Mouse (Mus musculus): ENCODE measurements at regions not wholly inside any gene's neighbourhood (a gene's known extent, or its start where the extent isn't known, plus 50 kb on each side); places are given as distances from the start of the nearest gene placed in this dataset.

DNA sequence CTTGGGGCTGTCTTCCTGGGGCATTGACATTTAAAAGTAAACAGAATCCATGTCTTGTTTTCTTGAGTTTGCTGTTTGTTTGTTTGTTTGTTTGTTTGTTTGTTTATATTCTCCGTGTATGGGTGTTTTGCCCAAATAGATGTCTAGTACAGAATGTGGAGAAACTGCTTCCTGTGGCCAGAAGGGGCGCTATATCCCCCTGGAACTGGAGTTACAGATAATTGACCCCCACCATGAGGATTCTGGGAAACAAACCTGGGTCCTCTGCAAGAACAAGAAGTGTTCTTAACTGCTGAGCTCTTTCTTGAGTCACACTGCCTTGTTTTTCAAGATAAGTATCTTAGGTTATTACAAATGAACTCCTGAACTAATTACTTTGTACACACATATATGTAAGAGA is 68.1 kb upstream of the Slc4a7 start:
- Histone ChIP-seq H3K4me3 (ENCODE audit: low read depth, low read length) (0 out of 2 replicates have a peak overlapping the region, but pooled peaks have one; percentile 39), H3K36me3 (ENCODE audit: insufficient read depth, low read length) (no peaks in the 10 kb centered on the region), H3K9me3 (ENCODE audit: low read length) (no peaks in the 10 kb centered on the region), H3K27me3 (replicated peaks; ENCODE audit: insufficient read depth, low read length) (no peaks in the 10 kb centered on the region), H3K4me1 (ENCODE audit: insufficient read depth, low read depth, low read length) (peaks cover 9% of the 10 kb centered on the region; the same call in 1 of the 2 replicates), H3K27ac (ENCODE audit: low read length) (0 out of 2 replicates have a peak overlapping the region, but pooled peaks have one; percentile 27), H3K4me2 (replicated peaks; ENCODE audit: low read depth, low read length) (peak overlapping the region; percentile 51), H3K9ac (replicated peaks; ENCODE audit: low read depth) (no peak overlapping the region)
- no peak for DNase-seq (ENCODE audit: low spot score)
- peak; percentile 41 for TF ChIP-seq CTCF (IDR thresholded peaks at IDR 0.05)
- TF ChIP-seq EP300 (IDR thresholded peaks at IDR 0.05) = no peak
- WGBS = 30% methylated on average over 2 of the region's 2 CpGs
- ATAC-seq = no peak

DNA sequence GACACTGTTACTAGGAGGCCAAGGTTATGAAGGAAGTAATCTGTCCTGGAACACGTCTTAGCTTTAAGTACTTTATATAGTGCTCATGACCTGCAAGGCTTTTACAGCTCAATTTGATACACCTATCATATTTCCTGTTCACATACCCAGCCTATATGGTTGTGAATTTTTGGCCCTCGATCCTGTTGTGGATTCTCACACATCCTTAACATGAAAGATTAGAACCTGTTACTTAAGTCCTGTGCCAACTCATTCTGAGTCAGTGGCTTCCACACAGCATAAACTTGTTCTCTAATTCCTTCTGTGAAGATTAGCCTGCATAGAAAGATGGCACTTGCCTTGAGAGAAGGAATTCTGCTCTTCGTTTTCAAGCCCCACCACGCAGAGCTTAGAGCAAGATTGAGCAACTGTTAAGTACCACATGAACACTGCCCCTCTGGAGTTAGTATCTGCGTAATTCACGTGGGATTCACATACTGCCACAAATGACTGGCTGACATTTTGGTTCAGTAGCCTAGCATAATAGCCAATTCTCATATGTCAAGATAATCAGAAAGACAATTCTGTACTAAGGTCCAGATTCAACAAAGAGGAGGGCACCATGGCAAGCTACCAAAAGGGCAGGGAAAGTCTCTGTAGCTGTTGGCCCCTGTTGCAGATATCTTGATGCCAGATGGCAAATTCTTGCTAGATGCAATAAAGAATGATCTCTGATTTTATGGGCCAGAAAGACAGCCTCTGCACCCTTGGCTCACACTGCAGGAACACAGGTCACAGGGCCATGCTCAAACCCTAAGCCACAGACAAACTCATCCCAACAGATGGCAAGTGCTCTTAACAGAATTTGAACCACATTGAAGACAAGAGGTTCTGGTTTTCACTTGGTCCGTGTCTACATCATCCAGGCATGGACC is 62.7 kb upstream of the Slc4a7 start:
- WGBS = 71% methylated on average over 7 of the region's 7 CpGs
- TF ChIP-seq EP300 (IDR thresholded peaks at IDR 0.05) = no peak
- TF ChIP-seq CTCF (IDR thresholded peaks at IDR 0.05) = no peak
- Histone ChIP-seq H3K4me2 (replicated peaks; ENCODE audit: low read depth, low read length) (no peak overlapping the region), H3K27ac (ENCODE audit: low read length) (no peak overlapping the region), H3K9me3 (ENCODE audit: low read length) (no peaks in the 10 kb centered on the region), H3K4me1 (ENCODE audit: insufficient read depth, low read depth, low read length) (no peaks in the 10 kb centered on the region), H3K36me3 (ENCODE audit: insufficient read depth, low read length) (no peaks in the 10 kb centered on the region), H3K9ac (replicated peaks; ENCODE audit: low read depth) (no peak overlapping the region), H3K4me3 (ENCODE audit: low read depth, low read length) (no peak overlapping the region), H3K27me3 (replicated peaks; ENCODE audit: insufficient read depth, low read length) (no peaks in the 10 kb centered on the region)
- DNase-seq (ENCODE audit: low spot score) (no peak), ATAC-seq (no peak)

DNA sequence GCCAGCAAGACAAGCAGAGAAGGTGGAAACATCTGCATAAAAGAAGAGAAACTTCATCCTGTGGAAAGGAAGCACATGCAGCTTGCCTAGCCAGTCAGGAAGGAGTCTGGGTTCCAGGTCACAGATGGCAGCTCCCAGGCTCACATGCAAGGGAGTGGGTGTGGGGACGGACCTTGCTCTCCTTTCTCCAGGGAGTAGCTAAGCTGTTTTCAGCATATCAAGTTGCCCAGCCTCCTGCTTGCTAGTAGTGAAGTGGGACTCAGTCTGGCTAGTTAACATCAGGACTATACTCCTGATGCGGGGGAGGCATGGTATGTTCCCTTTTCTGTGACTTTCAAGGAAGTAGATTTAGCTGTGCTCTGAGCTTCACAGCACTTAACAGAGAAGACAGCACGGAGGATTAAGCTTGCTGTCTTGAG is 62.0 kb upstream of the Slc4a7 start:
- no peak overlapping the region for H3K4me2 ChIP-seq (replicated peaks; ENCODE audit: low read depth, low read length)
- TF ChIP-seq CTCF (IDR thresholded peaks at IDR 0.05) (no peak), EP300 (IDR thresholded peaks at IDR 0.05) (no peak)
- no peaks in the 10 kb centered on the region for H3K4me1 ChIP-seq (ENCODE audit: insufficient read depth, low read depth, low read length)
- no peaks in the 10 kb centered on the region for H3K9me3 ChIP-seq (ENCODE audit: low read length)
- no peaks in the 10 kb centered on the region for H3K27me3 ChIP-seq (replicated peaks; ENCODE audit: insufficient read depth, low read length)
- no peak overlapping the region for H3K4me3 ChIP-seq (ENCODE audit: low read depth, low read length)
- DNase-seq (ENCODE audit: low spot score) (no peak), ATAC-seq (no peak)
- no peak overlapping the region for H3K27ac ChIP-seq (ENCODE audit: low read length)
- H3K36me3 ChIP-seq (ENCODE audit: insufficient read depth, low read length) = no peaks in the 10 kb centered on the region
- H3K9ac ChIP-seq (replicated peaks; ENCODE audit: low read depth) = no peak overlapping the region
- 52% methylated on average over 3 of the region's 3 CpGs for WGBS

DNA sequence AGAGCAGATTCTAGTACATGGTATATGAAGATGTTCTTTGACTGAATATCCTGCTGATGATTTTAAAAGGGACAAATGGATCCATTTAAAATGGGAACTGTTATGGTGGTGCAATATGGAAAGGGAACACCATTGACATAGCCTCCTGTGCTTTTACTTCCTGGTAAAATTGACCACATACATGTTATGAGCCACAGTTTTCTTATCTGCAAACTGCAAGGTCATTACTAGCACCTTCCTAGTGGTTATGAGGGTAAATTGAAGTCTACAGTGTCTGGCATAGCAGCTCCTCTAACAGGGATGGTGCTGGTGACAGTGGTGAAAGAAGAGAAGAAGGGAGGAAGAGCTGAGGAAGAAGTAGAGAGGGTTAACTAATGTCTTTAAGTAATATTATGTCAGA is 61.5 kb upstream of the Slc4a7 start:
- Histone ChIP-seq H3K4me1 (ENCODE audit: insufficient read depth, low read depth, low read length) (no peaks in the 10 kb centered on the region), H3K9me3 (ENCODE audit: low read length) (no peaks in the 10 kb centered on the region), H3K4me2 (replicated peaks; ENCODE audit: low read depth, low read length) (no peak overlapping the region), H3K27me3 (replicated peaks; ENCODE audit: insufficient read depth, low read length) (no peaks in the 10 kb centered on the region), H3K27ac (ENCODE audit: low read length) (no peak overlapping the region), H3K36me3 (ENCODE audit: insufficient read depth, low read length) (no peaks in the 10 kb centered on the region), H3K4me3 (ENCODE audit: low read depth, low read length) (no peak overlapping the region), H3K9ac (replicated peaks; ENCODE audit: low read depth) (no peak overlapping the region)
- TF ChIP-seq EP300 (IDR thresholded peaks at IDR 0.05) (no peak), CTCF (IDR thresholded peaks at IDR 0.05) (no peak)
- DNase-seq (ENCODE audit: low spot score) (no peak), ATAC-seq (no peak)

DNA sequence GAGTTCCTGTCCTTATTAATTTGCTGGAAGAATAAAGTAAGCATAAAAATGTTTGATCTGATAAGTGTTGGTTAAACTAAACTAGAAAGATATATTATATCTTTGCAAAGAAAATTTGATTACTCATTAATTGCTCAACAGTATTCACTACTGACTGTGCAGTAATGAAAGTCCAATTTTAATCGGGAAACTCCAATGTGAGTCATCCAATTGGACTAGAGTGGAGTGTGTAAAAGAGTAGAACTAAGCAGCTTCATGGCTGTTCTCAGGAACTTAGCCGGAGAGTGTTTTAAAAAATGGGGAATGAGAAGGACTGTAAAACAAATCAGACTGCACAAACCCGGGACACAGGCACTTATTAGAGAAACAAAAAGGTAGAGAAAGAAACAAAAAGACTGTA is 58.5 kb upstream of the Slc4a7 start:
- no peak for TF ChIP-seq CTCF (IDR thresholded peaks at IDR 0.05)
- TF ChIP-seq EP300 (IDR thresholded peaks at IDR 0.05) = no peak
- Histone ChIP-seq H3K4me2 (replicated peaks; ENCODE audit: low read depth, low read length) (no peak overlapping the region), H3K4me1 (ENCODE audit: insufficient read depth, low read depth, low read length) (no peaks in the 10 kb centered on the region), H3K27me3 (replicated peaks; ENCODE audit: insufficient read depth, low read length) (no peaks in the 10 kb centered on the region), H3K36me3 (ENCODE audit: insufficient read depth, low read length) (no peaks in the 10 kb centered on the region), H3K9ac (replicated peaks; ENCODE audit: low read depth) (no peak overlapping the region), H3K4me3 (ENCODE audit: low read depth, low read length) (no peak overlapping the region), H3K27ac (ENCODE audit: low read length) (no peak overlapping the region), H3K9me3 (ENCODE audit: low read length) (no peaks in the 10 kb centered on the region)
- 83% methylated on average over 3 of the region's 3 CpGs for WGBS
- DNase-seq (ENCODE audit: low spot score) (no peak), ATAC-seq (no peak)

DNA sequence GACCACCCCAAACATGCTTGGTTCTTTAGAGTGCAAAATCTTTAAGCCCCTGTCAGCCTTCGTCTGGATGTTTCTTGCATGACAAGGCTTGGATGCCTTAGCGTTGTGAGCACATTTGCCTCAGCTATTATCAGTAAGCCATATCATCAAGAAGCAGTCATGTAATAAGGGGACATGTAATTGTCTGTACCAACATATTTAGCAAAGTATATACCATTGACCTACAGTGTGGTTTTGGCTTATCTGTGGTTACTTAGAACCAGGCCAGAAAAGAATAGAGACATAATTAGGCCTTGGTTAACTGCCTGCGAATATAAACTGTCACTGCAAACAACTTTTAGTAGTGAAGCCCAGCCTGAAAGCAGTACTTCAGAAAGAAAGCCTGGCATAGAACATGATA is 57.0 kb upstream of the Slc4a7 start:
- Histone ChIP-seq H3K4me2 (replicated peaks; ENCODE audit: low read depth, low read length) (no peak overlapping the region), H3K36me3 (ENCODE audit: insufficient read depth, low read length) (no peaks in the 10 kb centered on the region), H3K4me3 (ENCODE audit: low read depth, low read length) (no peak overlapping the region), H3K27ac (ENCODE audit: low read length) (no peak overlapping the region), H3K27me3 (replicated peaks; ENCODE audit: insufficient read depth, low read length) (no peaks in the 10 kb centered on the region), H3K9me3 (ENCODE audit: low read length) (no peaks in the 10 kb centered on the region), H3K9ac (replicated peaks; ENCODE audit: low read depth) (no peak overlapping the region), H3K4me1 (ENCODE audit: insufficient read depth, low read depth, low read length) (no peaks in the 10 kb centered on the region)
- 69% methylated on average over 3 of the region's 3 CpGs for WGBS
- TF ChIP-seq CTCF (IDR thresholded peaks at IDR 0.05) (no peak), EP300 (IDR thresholded peaks at IDR 0.05) (no peak)
- no peak for DNase-seq (ENCODE audit: low spot score)
- no peak for ATAC-seq

Data from lung, postnatal 0 days (tissue).